Mouse (Mus musculus) liver, embryonic 14.5 days (tissue): ENCODE data around the gene Taok2. TPM values are rescaled to one million over a fixed set of nuclear protein-coding genes. Genes with fewer than 3 reads are reported as not detected.

Experiments
- ATAC-seq: fragments of 200-750 bp; cut with Nextera tagmentation; 2 replicates; pipeline ENCODE4 v1.8.0; 2017; ENCODE audit warnings: moderate number of reproducible peaks, mild to moderate bottlenecking, moderate library complexity; ENCODE audit not compliant: insufficient read depth
- DNase-seq, 3 experiments: peaks; one replicate each; pipeline ENCODE4 v3.0.0-alpha.2; 2012 to 2013; ENCODE audit warnings: low read depth in 3 of 3, low spot score in 3 of 3
- H3K27ac ChIP-seq: fragments of 300-500 bp; sonication (generic); 2 replicates; pipeline ENCODE4 v1.5.1; 2014; ENCODE audit warnings: moderate library complexity, mild to moderate bottlenecking, control low read depth, inconsistent platforms
- H3K27me3 ChIP-seq: fragments of 300-500 bp; sonication (generic); 2 replicates; pipeline ENCODE4 v1.6.1; 2014; ENCODE audit warnings: mild to moderate bottlenecking, low read length, moderate library complexity; ENCODE audit not compliant: control insufficient read depth, insufficient read depth
- H3K36me3 ChIP-seq: fragments of 300-500 bp; sonication (generic); replicated peaks from 2 replicates; pipeline ENCODE4 v1.6.1; 2014; ENCODE audit warnings: low read depth; ENCODE audit not compliant: control insufficient read depth, insufficient read depth
- H3K4me1 ChIP-seq, 2 experiments: fragments of 200-500 bp in 1 of 2; fragments of 300-500 bp in 1 of 2; sonication (generic) in 1 of 2; replicated peaks; 2 replicates each; pipeline ENCODE4 v1.6.1; 2012 to 2014; ENCODE audit warnings: antibody characterized with exemption in 1 of 2, inconsistent platforms in 1 of 2, low read length in 1 of 2; ENCODE audit not compliant: control insufficient read depth in 2 of 2, insufficient read depth in 2 of 2
- H3K4me2 ChIP-seq: fragments of 300-500 bp; sonication (generic); 2 replicates; pipeline ENCODE4 v1.6.1; 2014; ENCODE audit warnings: low read depth, mild to moderate bottlenecking, control low read depth, moderate library complexity
- H3K4me3 ChIP-seq, 2 experiments: fragments of 200-500 bp in 1 of 2; fragments of 300-500 bp in 1 of 2; sonication (generic) in 1 of 2; 2 replicates each; pipeline ENCODE4 v1.5.1; 2012 to 2014; ENCODE audit warnings: low read depth in 2 of 2, low read length in 2 of 2, mild to moderate bottlenecking in 2 of 2, control low read depth in 1 of 2, inconsistent platforms in 1 of 2, moderate library complexity in 1 of 2; ENCODE audit not compliant: insufficient read depth in 1 of 2
- H3K9ac ChIP-seq: fragments of 300-500 bp; sonication (generic); replicated peaks from 2 replicates; pipeline ENCODE4 v1.6.1; 2014; ENCODE audit warnings: mild to moderate bottlenecking, control low read depth, moderate library complexity
- H3K9me3 ChIP-seq: fragments of 300-500 bp; sonication (generic); 2 replicates; pipeline ENCODE4 v1.6.1; 2016; ENCODE audit warnings: low read length, mixed read lengths; ENCODE audit not compliant: control insufficient read depth
- CTCF ChIP-seq: IDR thresholded peaks from 2 replicates; pipeline ENCODE4 v1.5.1; 2016; ENCODE audit warnings: antibody characterized with exemption, low read depth, control low read depth
- EP300 ChIP-seq: IDR thresholded peaks from 2 replicates; pipeline ENCODE4 v1.6.1; 2016; ENCODE audit warnings: antibody characterized with exemption, low read depth
- WGBS: fragments of 180-500 bp; shearing (Covaris S2); extraction: QIAGEN DNeasy Blood & Tissue Kit; methylation state at CpG from one replicate; pipeline ENCODE4 v1.1.7; 2014; ENCODE audit not compliant: insufficient replicate concordance; 5-methylcytosine and 5-hydroxymethylcytosine counted together
- polyA plus RNA-seq, 2 experiments: library from polyadenylated mRNA; depleted of rRNA in 1 of 2; stranded (reverse) in 1 of 2; unstranded in 1 of 2; fragments of >200 nt; fragmentation: Nextera tagmentation in 1 of 2; extraction: Ambion mirVana in 1 of 2; gene quantifications; 2 replicates each; pipeline versions ENCODE4 v1.2.1 to v1.2.3; 2012 to 2014

The Taok2 gene
- polyA plus RNA-seq, 2 experiments, result 6.3 to 16.3 TPM

DNA sequence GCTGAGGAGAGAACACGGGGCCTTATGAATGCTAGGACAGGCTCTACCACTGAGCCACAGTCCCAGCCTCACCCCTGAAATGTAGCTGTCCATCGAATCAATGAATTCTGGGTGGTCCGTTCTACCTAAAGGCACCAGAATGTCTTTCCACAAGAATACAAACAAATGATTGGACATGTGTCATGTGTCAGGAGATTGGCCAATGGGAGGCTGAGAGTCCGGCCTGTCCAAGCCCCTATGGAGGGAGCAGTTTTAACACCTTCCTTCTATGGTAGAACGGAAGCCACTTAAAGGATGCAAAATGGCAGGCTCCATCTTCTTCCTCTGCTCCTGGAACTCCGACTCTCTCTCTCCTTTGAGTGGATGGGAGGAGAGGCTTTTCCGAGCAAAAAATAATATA, 66.9 kb downstream of the Taok2 start:
- DNase-seq, result no peak
- Histone ChIP-seq H3K9ac (no peak overlapping the region), H3K9me3 (no peaks in the 10 kb centered on the region), H3K4me2 (no peak overlapping the region), H3K27ac (no peak overlapping the region), H3K27me3 (no peaks in the 10 kb centered on the region), H3K4me3 (no peak overlapping the region), H3K36me3 (no peaks in the 10 kb centered on the region), H3K4me1 (no peaks in the 10 kb centered on the region)
- 67% methylated on average over 7 of the region's 7 CpGs for WGBS
- no peak for ATAC-seq
- TF ChIP-seq CTCF (no peak), EP300 (no peak)

DNA sequence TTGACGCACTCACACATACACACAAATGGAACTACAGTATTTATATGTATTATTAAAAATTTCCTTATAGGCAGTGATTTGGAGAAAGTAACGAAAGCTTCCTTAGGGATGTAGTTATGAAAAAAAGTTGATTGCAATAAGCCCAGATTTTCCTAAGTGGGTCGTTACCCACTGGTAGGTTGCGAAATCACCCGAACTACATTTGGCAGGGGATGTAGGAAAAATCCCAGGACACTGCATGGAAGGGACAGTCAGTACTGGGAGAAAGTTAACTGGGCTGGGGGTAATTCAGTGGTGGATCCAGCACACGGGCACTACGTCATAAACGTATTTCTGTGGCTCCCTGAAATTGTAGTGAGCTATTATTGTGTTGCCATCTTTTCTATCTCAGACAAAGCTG, 68.0 kb downstream of the Taok2 start:
- H3K4me2 ChIP-seq, result no peak overlapping the region
- DNase-seq, result no peak
- no peak overlapping the region for H3K9ac ChIP-seq
- no peak overlapping the region for H3K27ac ChIP-seq
- H3K36me3 ChIP-seq, result no peaks in the 10 kb centered on the region
- WGBS, result 70% methylated on average over 8 of the region's 8 CpGs
- H3K27me3 ChIP-seq, result no peaks in the 10 kb centered on the region
- no peak for ATAC-seq
- TF ChIP-seq CTCF (no peak), EP300 (no peak)
- H3K4me3 ChIP-seq, result no peak overlapping the region
- no peaks in the 10 kb centered on the region for H3K9me3 ChIP-seq
- no peaks in the 10 kb centered on the region for H3K4me1 ChIP-seq

DNA sequence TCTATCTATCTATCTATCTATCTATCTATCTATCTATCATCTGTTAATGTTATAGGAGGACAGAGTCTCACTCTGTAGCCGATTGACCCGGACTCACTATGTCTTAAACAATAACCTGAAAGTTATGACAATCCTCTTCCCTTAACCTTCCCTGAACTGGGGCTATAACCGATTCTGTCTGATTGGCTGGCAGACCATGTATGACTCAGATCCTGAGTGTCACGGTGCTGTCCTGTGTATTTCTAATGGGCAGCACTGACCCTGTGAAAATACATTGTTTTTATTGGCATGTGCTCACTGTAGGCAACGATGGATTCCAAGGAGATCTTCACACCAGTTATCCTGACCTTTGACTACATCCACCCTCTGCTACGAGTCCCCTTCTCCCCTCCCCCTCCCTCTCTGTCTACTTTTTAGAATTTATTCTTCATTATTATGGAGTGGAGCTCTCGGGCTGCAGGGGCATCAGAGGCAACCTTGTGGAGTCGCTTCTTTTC, 68.7 kb downstream of the Taok2 start:
- ATAC-seq (no peak), DNase-seq (no peak)
- 58% methylated on average over 8 of the region's 8 CpGs for WGBS
- H3K9me3 ChIP-seq, result no peaks in the 10 kb centered on the region
- H3K27me3 ChIP-seq, result no peaks in the 10 kb centered on the region
- no peak overlapping the region for H3K4me3 ChIP-seq
- TF ChIP-seq EP300 (no peak), CTCF (no peak)
- H3K4me1 ChIP-seq, result no peaks in the 10 kb centered on the region
- no peak overlapping the region for H3K27ac ChIP-seq
- H3K4me2 ChIP-seq, result no peak overlapping the region
- H3K9ac ChIP-seq, result no peak overlapping the region
- H3K36me3 ChIP-seq, result no peaks in the 10 kb centered on the region

Other genes starting within 250 kb of the Taok2 start
Only the 30 nearest of the 31 such genes appear.
- gene Sgf29, start 235.4 kb downstream of the Taok2 start, polyA plus RNA-seq (2012; rRNA removed), result 19.5 and 24.7 TPM in 2 replicates
- gene Sgf29, start 235.4 kb downstream of the Taok2 start, polyA plus RNA-seq (2014; fragmentation: Nextera tagmentation; extraction: Ambion mirVana), result 23.6 and 34.4 TPM in 2 replicates
- gene Sult1a1, start 208.3 kb downstream of the Taok2 start, polyA plus RNA-seq (2012; rRNA removed), result 4.5 and 6.4 TPM in 2 replicates
- 13.1 and 15.2 TPM in 2 replicates for gene Sult1a1, start 208.3 kb downstream of the Taok2 start, polyA plus RNA-seq (2014; fragmentation: Nextera tagmentation; extraction: Ambion mirVana)
- 35.8 and 69.8 TPM in 2 replicates for gene Bola2, start 189.3 kb downstream of the Taok2 start, polyA plus RNA-seq (2012; rRNA removed)
- 97.2 and 111 TPM in 2 replicates for gene Bola2, start 189.3 kb downstream of the Taok2 start, polyA plus RNA-seq (2014; fragmentation: Nextera tagmentation; extraction: Ambion mirVana)
- 5.7 and 6.3 TPM in 2 replicates for gene Slx1b, start 188.9 kb downstream of the Taok2 start, polyA plus RNA-seq (2012; rRNA removed)
- 1.8 and 2.0 TPM in 2 replicates for gene Slx1b, start 188.9 kb downstream of the Taok2 start, polyA plus RNA-seq (2014; fragmentation: Nextera tagmentation; extraction: Ambion mirVana)
- 48.0 and 52.5 TPM in 2 replicates for gene Coro1a, start 176.9 kb downstream of the Taok2 start, polyA plus RNA-seq (2012; rRNA removed)
- gene Coro1a, start 176.9 kb downstream of the Taok2 start, polyA plus RNA-seq (2014; fragmentation: Nextera tagmentation; extraction: Ambion mirVana), result 65.6 and 81.5 TPM in 2 replicates
- 35.9 and 39.8 TPM in 2 replicates for gene Mapk3, start 125.1 kb downstream of the Taok2 start, polyA plus RNA-seq (2012; rRNA removed)
- 14.4 and 15.5 TPM in 2 replicates for gene Mapk3, start 125.1 kb downstream of the Taok2 start, polyA plus RNA-seq (2014; fragmentation: Nextera tagmentation; extraction: Ambion mirVana)
- 1.3 and 2.0 TPM in 2 replicates for gene Gdpd3, start 118.4 kb downstream of the Taok2 start, polyA plus RNA-seq (2012; rRNA removed)
- 0.27 and 0.59 TPM in 2 replicates for gene Gdpd3, start 118.4 kb downstream of the Taok2 start, polyA plus RNA-seq (2014; fragmentation: Nextera tagmentation; extraction: Ambion mirVana)
- 69.9 and 74.2 TPM in 2 replicates for gene Ypel3, start 107.7 kb downstream of the Taok2 start, polyA plus RNA-seq (2012; rRNA removed)
- 76.0 and 83.3 TPM in 2 replicates for gene Ypel3, start 107.7 kb downstream of the Taok2 start, polyA plus RNA-seq (2014; fragmentation: Nextera tagmentation; extraction: Ambion mirVana)
- gene Tbx6, start 103.2 kb downstream of the Taok2 start, polyA plus RNA-seq (2012; rRNA removed), result 1.3 and 1.5 TPM in 2 replicates
- 0.43 and 0.47 TPM in 2 replicates for gene Tbx6, start 103.2 kb downstream of the Taok2 start, polyA plus RNA-seq (2014; fragmentation: Nextera tagmentation; extraction: Ambion mirVana)
- gene Ppp4c, start 92.2 kb downstream of the Taok2 start, polyA plus RNA-seq (2012; rRNA removed), result 81.8 and 83.2 TPM in 2 replicates
- 105 and 117 TPM in 2 replicates for gene Ppp4c, start 92.2 kb downstream of the Taok2 start, polyA plus RNA-seq (2014; fragmentation: Nextera tagmentation; extraction: Ambion mirVana)
- gene Fam57b, start 87.0 kb downstream of the Taok2 start, polyA plus RNA-seq (2012; rRNA removed), result 0.19 and 0.24 TPM in 2 replicates
- not detected in 2 replicates for gene Fam57b, start 87.0 kb downstream of the Taok2 start, polyA plus RNA-seq (2014; fragmentation: Nextera tagmentation; extraction: Ambion mirVana)
- gene 4930451I11Rik, start 53.1 kb downstream of the Taok2 start, polyA plus RNA-seq (2012; rRNA removed), result not detected in 2 replicates
- gene 4930451I11Rik, start 53.1 kb downstream of the Taok2 start, polyA plus RNA-seq (2014; fragmentation: Nextera tagmentation; extraction: Ambion mirVana), result not detected in 2 replicates
- gene Doc2a, start 37.3 kb downstream of the Taok2 start, polyA plus RNA-seq (2012; rRNA removed), result 0.02 TPM in 1 of 2 replicates, not detected in the other
- 0.18 TPM in 1 of 2 replicates, not detected in the other for gene Doc2a, start 37.3 kb downstream of the Taok2 start, polyA plus RNA-seq (2014; fragmentation: Nextera tagmentation; extraction: Ambion mirVana)
- gene Hirip3, start 22.7 kb downstream of the Taok2 start, polyA plus RNA-seq (2012; rRNA removed), result 24.7 and 58.1 TPM in 2 replicates
- gene Hirip3, start 22.7 kb downstream of the Taok2 start, polyA plus RNA-seq (2014; fragmentation: Nextera tagmentation; extraction: Ambion mirVana), result 5.2 and 5.6 TPM in 2 replicates
- 22.7 and 25.1 TPM in 2 replicates for gene Ino80e, start 22.3 kb downstream of the Taok2 start, polyA plus RNA-seq (2012; rRNA removed)
- gene Ino80e, start 22.3 kb downstream of the Taok2 start, polyA plus RNA-seq (2014; fragmentation: Nextera tagmentation; extraction: Ambion mirVana), result 36.6 and 40.6 TPM in 2 replicates
- 10.8 and 15.3 TPM in 2 replicates for gene Tmem219, start 38.2 kb upstream of the Taok2 start, polyA plus RNA-seq (2012; rRNA removed)
- gene Tmem219, start 38.2 kb upstream of the Taok2 start, polyA plus RNA-seq (2014; fragmentation: Nextera tagmentation; extraction: Ambion mirVana), result 15.7 and 17.1 TPM in 2 replicates
- 4.0 and 4.3 TPM in 2 replicates for gene Kctd13, start 44.2 kb upstream of the Taok2 start, polyA plus RNA-seq (2012; rRNA removed)
- 3.0 and 4.8 TPM in 2 replicates for gene Kctd13, start 44.2 kb upstream of the Taok2 start, polyA plus RNA-seq (2014; fragmentation: Nextera tagmentation; extraction: Ambion mirVana)
- 0.04 TPM in 1 of 2 replicates, not detected in the other for gene Asphd1, start 64.9 kb upstream of the Taok2 start, polyA plus RNA-seq (2012; rRNA removed)
- gene Asphd1, start 64.9 kb upstream of the Taok2 start, polyA plus RNA-seq (2014; fragmentation: Nextera tagmentation; extraction: Ambion mirVana), result not detected in 2 replicates
- gene Sez6l2, start 65.9 kb upstream of the Taok2 start, polyA plus RNA-seq (2012; rRNA removed), result 0.19 and 0.40 TPM in 2 replicates
- not detected in 2 replicates for gene Sez6l2, start 65.9 kb upstream of the Taok2 start, polyA plus RNA-seq (2014; fragmentation: Nextera tagmentation; extraction: Ambion mirVana)
- 36.4 and 45.9 TPM in 2 replicates for gene Cdipt, start 91.2 kb upstream of the Taok2 start, polyA plus RNA-seq (2012; rRNA removed)
- 32.6 and 34.3 TPM in 2 replicates for gene Cdipt, start 91.2 kb upstream of the Taok2 start, polyA plus RNA-seq (2014; fragmentation: Nextera tagmentation; extraction: Ambion mirVana)
- gene Cdiptos, start 91.4 kb upstream of the Taok2 start, polyA plus RNA-seq (2012; rRNA removed), result 0.18 and 0.52 TPM in 2 replicates
- gene Cdiptos, start 91.4 kb upstream of the Taok2 start, polyA plus RNA-seq (2014; fragmentation: Nextera tagmentation; extraction: Ambion mirVana), result 0.20 and 0.64 TPM in 2 replicates
- gene Mvp, start 129.9 kb upstream of the Taok2 start, polyA plus RNA-seq (2012; rRNA removed), result 3.8 and 4.5 TPM in 2 replicates
- 5.5 and 5.6 TPM in 2 replicates for gene Mvp, start 129.9 kb upstream of the Taok2 start, polyA plus RNA-seq (2014; fragmentation: Nextera tagmentation; extraction: Ambion mirVana)
- 0.10 and 0.30 TPM in 2 replicates for gene Pagr1b, start 131.8 kb upstream of the Taok2 start, polyA plus RNA-seq (2012; rRNA removed)
- not detected in 2 replicates for gene Pagr1b, start 131.8 kb upstream of the Taok2 start, polyA plus RNA-seq (2014; fragmentation: Nextera tagmentation; extraction: Ambion mirVana)
- 8.0 and 15.2 TPM in 2 replicates for gene Pagr1a, start 132.6 kb upstream of the Taok2 start, polyA plus RNA-seq (2012; rRNA removed)
- gene Pagr1a, start 132.6 kb upstream of the Taok2 start, polyA plus RNA-seq (2014; fragmentation: Nextera tagmentation; extraction: Ambion mirVana), result 27.3 and 32.2 TPM in 2 replicates
- 7.5 and 15.7 TPM in 2 replicates for gene Gm42742, start 136.4 kb upstream of the Taok2 start, polyA plus RNA-seq (2012; rRNA removed)
- gene Gm42742, start 136.4 kb upstream of the Taok2 start, polyA plus RNA-seq (2014; fragmentation: Nextera tagmentation; extraction: Ambion mirVana), result 1.2 and 8.3 TPM in 2 replicates
- gene Prrt2, start 136.5 kb upstream of the Taok2 start, polyA plus RNA-seq (2012; rRNA removed), result 0.08 and 0.55 TPM in 2 replicates
- gene Prrt2, start 136.5 kb upstream of the Taok2 start, polyA plus RNA-seq (2014; fragmentation: Nextera tagmentation; extraction: Ambion mirVana), result 0.40 and 0.41 TPM in 2 replicates
- gene Maz, start 142.3 kb upstream of the Taok2 start, polyA plus RNA-seq (2012; rRNA removed), result 91.4 and 97.5 TPM in 2 replicates
- gene Maz, start 142.3 kb upstream of the Taok2 start, polyA plus RNA-seq (2014; fragmentation: Nextera tagmentation; extraction: Ambion mirVana), result 27.3 and 37.4 TPM in 2 replicates
- 43.8 and 60.1 TPM in 2 replicates for gene Kif22, start 157.8 kb upstream of the Taok2 start, polyA plus RNA-seq (2012; rRNA removed)
- 101 and 112 TPM in 2 replicates for gene Kif22, start 157.8 kb upstream of the Taok2 start, polyA plus RNA-seq (2014; fragmentation: Nextera tagmentation; extraction: Ambion mirVana)
- 0.08 and 0.11 TPM in 2 replicates for gene Zg16, start 202.6 kb upstream of the Taok2 start, polyA plus RNA-seq (2012; rRNA removed)
- gene Zg16, start 202.6 kb upstream of the Taok2 start, polyA plus RNA-seq (2014; fragmentation: Nextera tagmentation; extraction: Ambion mirVana), result not detected in 2 replicates
- 5.3 and 6.4 TPM in 2 replicates for gene AI467606, start 206.7 kb upstream of the Taok2 start, polyA plus RNA-seq (2012; rRNA removed)
- gene AI467606, start 206.7 kb upstream of the Taok2 start, polyA plus RNA-seq (2014; fragmentation: Nextera tagmentation; extraction: Ambion mirVana), result 7.6 and 8.5 TPM in 2 replicates